Mouse (Mus musculus): ENCODE data around the gene Auts2. TPM values are rescaled to one million over a fixed set of nuclear protein-coding genes. Genes with fewer than 3 reads are reported as not detected.

Gene Auts2
- polyA plus RNA-seq, 1 experiment, result 39.0 TPM

GRCm38 (mm10) chr5:131537831-131538310 lies 1005.3 kb downstream of the Auts2 start:
- peak in 1 of 2 experiments; percentile 23 for DNase-seq
- TF ChIP-seq CTCF (IDR thresholded peaks at IDR 0.05; ENCODE audit: borderline replicate concordance, insufficient read depth, low read depth, low read length), result no peak
- TF ChIP-seq POLR2A (IDR thresholded peaks at IDR 0.05; ENCODE audit: borderline replicate concordance, insufficient read depth, low read length), result no peak
- Histone ChIP-seq H3K27me3 (ENCODE audit: control insufficient read depth, insufficient read depth, low read length) (no peaks in the 10 kb centered on the region), H3K4me1 (ENCODE audit: control insufficient read depth, insufficient read depth, low read length) (no peaks in the 10 kb centered on the region), H3K4me3 (replicated peaks; ENCODE audit: insufficient read depth, low read depth, low read length) (peak overlapping the region; percentile 58), H3K27ac (ENCODE audit: insufficient read depth, low read length) (no peak overlapping the region)
- under 1% methylated on average over 38 of the region's 48 CpGs for WGBS

DNA sequence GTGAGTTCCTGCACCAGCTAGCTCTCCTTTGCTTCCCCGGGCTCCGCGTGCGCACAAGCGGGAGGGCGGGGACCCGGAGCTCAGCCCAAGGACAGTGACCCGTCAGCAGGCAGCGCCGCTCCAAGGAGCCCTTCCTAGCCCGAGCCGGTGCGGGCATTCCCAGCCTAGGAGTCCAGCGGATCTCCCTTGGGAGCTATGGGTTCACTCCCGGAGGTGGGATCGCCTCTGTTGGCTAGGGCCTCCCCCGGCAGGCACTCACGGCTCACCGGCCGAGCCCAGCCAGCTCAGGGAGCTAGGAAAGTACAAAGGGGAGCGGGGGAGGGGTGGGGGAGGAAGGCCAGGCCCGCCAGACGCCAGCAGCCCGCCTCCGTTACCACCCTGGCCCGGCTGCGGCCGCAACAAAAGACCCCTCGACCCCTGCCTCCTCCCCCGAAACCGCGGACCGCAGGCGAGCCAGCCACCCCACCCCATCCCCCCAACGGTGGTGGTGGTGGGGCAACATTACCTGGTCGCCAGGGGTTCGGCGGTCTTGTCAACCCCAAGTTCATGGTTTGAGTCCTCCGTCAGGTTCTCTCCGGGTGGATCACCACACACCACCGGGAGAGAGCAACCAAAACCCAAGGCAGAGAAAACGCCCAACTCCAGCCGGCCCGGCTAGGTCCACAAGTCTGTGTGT lies 1005.9 kb downstream of the Auts2 start:
- H3K27ac ChIP-seq (ENCODE audit: insufficient read depth, low read length), result no peak overlapping the region
- peak; percentile 46 to 61 for DNase-seq
- H3K4me1 ChIP-seq (ENCODE audit: control insufficient read depth, insufficient read depth, low read length), result no peaks in the 10 kb centered on the region
- no peaks in the 10 kb centered on the region for H3K27me3 ChIP-seq (ENCODE audit: control insufficient read depth, insufficient read depth, low read length)
- peak overlapping the region; percentile 58 for H3K4me3 ChIP-seq (replicated peaks; ENCODE audit: insufficient read depth, low read depth, low read length)
- TF ChIP-seq POLR2A (IDR thresholded peaks at IDR 0.05; ENCODE audit: borderline replicate concordance, insufficient read depth, low read length), result no peak
- TF ChIP-seq CTCF (IDR thresholded peaks at IDR 0.05; ENCODE audit: borderline replicate concordance, insufficient read depth, low read depth, low read length), result no peak
- whole genome bisulfite sequencing, result 1% methylated on average over 44 of the region's 44 CpGs

DNA sequence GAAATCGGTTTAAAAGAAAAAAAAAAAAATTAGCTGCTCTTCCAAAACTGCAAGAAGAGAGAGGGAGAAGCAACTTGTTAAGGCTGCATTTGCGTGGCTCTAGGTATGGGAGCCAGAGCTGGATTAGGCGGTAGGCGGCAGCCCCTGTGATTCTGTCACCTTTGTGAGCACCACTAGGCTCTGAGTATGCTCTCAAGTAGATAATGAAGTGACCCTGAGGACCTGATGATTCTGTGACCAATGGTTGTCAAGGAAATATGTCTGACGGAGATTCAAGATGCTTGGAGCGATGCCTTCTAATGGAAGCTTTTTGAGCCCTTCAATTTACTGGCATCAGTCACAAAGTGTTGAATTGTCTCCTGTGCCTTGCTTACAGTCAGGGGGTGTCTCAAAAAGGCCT lies 1007.4 kb downstream of the Auts2 start:
- TF ChIP-seq POLR2A (IDR thresholded peaks at IDR 0.05; ENCODE audit: borderline replicate concordance, insufficient read depth, low read length), result no peak
- no peak for TF ChIP-seq CTCF (IDR thresholded peaks at IDR 0.05; ENCODE audit: borderline replicate concordance, insufficient read depth, low read depth, low read length)
- DNase-seq, result no peak
- Histone ChIP-seq H3K27ac (ENCODE audit: insufficient read depth, low read length) (no peak overlapping the region), H3K4me3 (replicated peaks; ENCODE audit: insufficient read depth, low read depth, low read length) (no peak overlapping the region), H3K4me1 (ENCODE audit: control insufficient read depth, insufficient read depth, low read length) (peaks cover 4% of the 10 kb centered on the region), H3K27me3 (ENCODE audit: control insufficient read depth, insufficient read depth, low read length) (no peaks in the 10 kb centered on the region)
- 90% methylated on average over 6 of the region's 6 CpGs for WGBS

GRCm38 (mm10) chr5:131533815-131534214 lies 1009.3 kb downstream of the Auts2 start:
- peak; percentile 58 to 62 for DNase-seq
- no peak overlapping the region for H3K27ac ChIP-seq (ENCODE audit: insufficient read depth, low read length)
- H3K4me3 ChIP-seq (replicated peaks; ENCODE audit: insufficient read depth, low read depth, low read length), result no peak overlapping the region
- 42% methylated on average over 3 of the region's 3 CpGs for WGBS
- TF ChIP-seq CTCF (IDR thresholded peaks at IDR 0.05; ENCODE audit: borderline replicate concordance, insufficient read depth, low read depth, low read length) (peak; percentile 77), POLR2A (IDR thresholded peaks at IDR 0.05; ENCODE audit: borderline replicate concordance, insufficient read depth, low read length) (no peak)
- H3K4me1 ChIP-seq (ENCODE audit: control insufficient read depth, insufficient read depth, low read length), result peaks cover 8% of the 10 kb centered on the region
- H3K27me3 ChIP-seq (ENCODE audit: control insufficient read depth, insufficient read depth, low read length), result no peaks in the 10 kb centered on the region

- peaks cover 8% of the 10 kb centered on the region for H3K4me1 ChIP-seq (ENCODE audit: control insufficient read depth, insufficient read depth, low read length)
- no peak for TF ChIP-seq CTCF (IDR thresholded peaks at IDR 0.05; ENCODE audit: borderline replicate concordance, insufficient read depth, low read depth, low read length)
- no peak for TF ChIP-seq POLR2A (IDR thresholded peaks at IDR 0.05; ENCODE audit: borderline replicate concordance, insufficient read depth, low read length)
- H3K4me3 ChIP-seq (replicated peaks; ENCODE audit: insufficient read depth, low read depth, low read length), result no peak overlapping the region
- WGBS, result 93% methylated on average over 15 of the region's 15 CpGs
- H3K27ac ChIP-seq (ENCODE audit: insufficient read depth, low read length), result no peak overlapping the region
- no peak for DNase-seq
- no peaks in the 10 kb centered on the region for H3K27me3 ChIP-seq (ENCODE audit: control insufficient read depth, insufficient read depth, low read length)
These were observed 1011.2 kb downstream of the Auts2 start for GRCm38 (mm10) chr5:131531744-131532552.

GRCm38 (mm10) chr5:131530828-131531227 lies 1012.3 kb downstream of the Auts2 start:
- WGBS, result 41% methylated on average over 2 of the region's 2 CpGs
- TF ChIP-seq CTCF (IDR thresholded peaks at IDR 0.05; ENCODE audit: borderline replicate concordance, insufficient read depth, low read depth, low read length) (no peak), POLR2A (IDR thresholded peaks at IDR 0.05; ENCODE audit: borderline replicate concordance, insufficient read depth, low read length) (no peak)
- DNase-seq, result peak; percentile 53 to 62
- Histone ChIP-seq H3K4me1 (ENCODE audit: control insufficient read depth, insufficient read depth, low read length) (peaks cover 8% of the 10 kb centered on the region), H3K4me3 (replicated peaks; ENCODE audit: insufficient read depth, low read depth, low read length) (no peak overlapping the region), H3K27ac (ENCODE audit: insufficient read depth, low read length) (no peak overlapping the region), H3K27me3 (ENCODE audit: control insufficient read depth, insufficient read depth, low read length) (no peaks in the 10 kb centered on the region)

- DNase-seq, result no peak
- no peak overlapping the region for H3K4me3 ChIP-seq (replicated peaks; ENCODE audit: insufficient read depth, low read depth, low read length)
- whole genome bisulfite sequencing, result 88% methylated on average over 3 of the region's 3 CpGs
- no peak overlapping the region for H3K27ac ChIP-seq (ENCODE audit: insufficient read depth, low read length)
- no peaks in the 10 kb centered on the region for H3K27me3 ChIP-seq (ENCODE audit: control insufficient read depth, insufficient read depth, low read length)
- no peak for TF ChIP-seq CTCF (IDR thresholded peaks at IDR 0.05; ENCODE audit: borderline replicate concordance, insufficient read depth, low read depth, low read length)
- no peak for TF ChIP-seq POLR2A (IDR thresholded peaks at IDR 0.05; ENCODE audit: borderline replicate concordance, insufficient read depth, low read length)
- peaks cover 8% of the 10 kb centered on the region for H3K4me1 ChIP-seq (ENCODE audit: control insufficient read depth, insufficient read depth, low read length)
These were observed 1016.5 kb downstream of the Auts2 start for GRCm38 (mm10) chr5:131526666-131527065.

Data from cerebellum, adult 2 months (tissue).